Mouse (Mus musculus): ENCODE results near the gene Gm21149.
"Not testable (repeated sequence)": the region's sequence is repeated elsewhere in the genome, so short reads cannot be mapped to it uniquely, and the experiment has no call there.

Gm21149 gene

GRCm38 (mm10) chr5:15476423-15476822 is at the start of gene Gm21149:
Gene Gm21149 (minus strand): TSS chr5:15476523.
- DNase-seq (ENCODE audit: low spot score in 2 of 2) = not testable (repeated sequence)

GRCm38 (mm10) chr5:15522470-15522869 is 46.1 kb upstream of the Gm21149 start:
- DNase-seq (ENCODE audit: low spot score in 2 of 2) = not testable (repeated sequence)

GRCm38 (mm10) chr5:15522028-15522427 is 45.7 kb upstream of the Gm21149 start:
- not testable (repeated sequence) for DNase-seq (ENCODE audit: low spot score in 2 of 2)

- DNase-seq (ENCODE audit: low spot score in 2 of 2) = peak in 1 of 2 experiments; percentile 11
These were observed 44.1 kb upstream of the Gm21149 start for GRCm38 (mm10) chr5:15520418-15520817.

- not testable (repeated sequence) for DNase-seq (ENCODE audit: low spot score in 2 of 2)
These were observed 40.8 kb upstream of the Gm21149 start for GRCm38 (mm10) chr5:15517150-15517549.

GRCm38 (mm10) chr5:15512236-15512635 is 35.9 kb upstream of the Gm21149 start:
- DNase-seq (ENCODE audit: low spot score in 2 of 2) = not testable (repeated sequence)

- DNase-seq (ENCODE audit: low spot score in 2 of 2) = not testable (repeated sequence)
These were observed 33.6 kb upstream of the Gm21149 start for GRCm38 (mm10) chr5:15509911-15510310.

GRCm38 (mm10) chr5:15508460-15509451 is 32.4 kb upstream of the Gm21149 start:
- not testable (repeated sequence) for DNase-seq (ENCODE audit: low spot score in 2 of 2)

GRCm38 (mm10) chr5:15507757-15508459 is 31.6 kb upstream of the Gm21149 start:
- DNase-seq (ENCODE audit: low spot score in 2 of 2) = not testable (repeated sequence)

- DNase-seq (ENCODE audit: low spot score in 2 of 2) = no peak
These were observed 30.9 kb upstream of the Gm21149 start for GRCm38 (mm10) chr5:15507309-15507619.

GRCm38 (mm10) chr5:15506575-15507308 is 30.4 kb upstream of the Gm21149 start:
- DNase-seq (ENCODE audit: low spot score in 2 of 2) = no peak

GRCm38 (mm10) chr5:15498774-15499400 is 22.6 kb upstream of the Gm21149 start:
- DNase-seq (ENCODE audit: low spot score in 2 of 2) = peak in 1 of 2 experiments; percentile 18

- not testable (repeated sequence) for DNase-seq (ENCODE audit: low spot score in 2 of 2)
These were observed 22.0 kb upstream of the Gm21149 start for GRCm38 (mm10) chr5:15498350-15498749.

- DNase-seq (ENCODE audit: low spot score in 2 of 2) = not testable (repeated sequence)
These were observed 14.6 kb upstream of the Gm21149 start for GRCm38 (mm10) chr5:15490934-15491333.

GRCm38 (mm10) chr5:15488743-15489142 is 12.4 kb upstream of the Gm21149 start:
- no peak for DNase-seq (ENCODE audit: low spot score in 2 of 2)

GRCm38 (mm10) chr5:15484616-15485015 is 8.3 kb upstream of the Gm21149 start:
- DNase-seq (ENCODE audit: low spot score in 2 of 2) = not testable (repeated sequence)

- not testable (repeated sequence) for DNase-seq (ENCODE audit: low spot score in 2 of 2)
These were observed 7.3 kb upstream of the Gm21149 start for GRCm38 (mm10) chr5:15483576-15483975.

GRCm38 (mm10) chr5:15482815-15483214 is 6.5 kb upstream of the Gm21149 start:
- DNase-seq (ENCODE audit: low spot score in 2 of 2) = not testable (repeated sequence)

GRCm38 (mm10) chr5:15470141-15470540 is 6.2 kb downstream of the Gm21149 start:
- not testable (repeated sequence) for DNase-seq (ENCODE audit: low spot score in 2 of 2)

GRCm38 (mm10) chr5:15467768-15468167 is 8.6 kb downstream of the Gm21149 start:
- DNase-seq (ENCODE audit: low spot score in 2 of 2) = not testable (repeated sequence)

GRCm38 (mm10) chr5:15466218-15466617 is 10.1 kb downstream of the Gm21149 start:
- DNase-seq (ENCODE audit: low spot score in 2 of 2) = not testable (repeated sequence)
